Mouse (Mus musculus): Measurements from ENCODE around the gene Slc15a3. TPM values are rescaled to one million over a fixed set of nuclear protein-coding genes. Genes with fewer than 3 reads are reported as not detected.
A peak's percentile ranks its signal among the peaks of the same experiment; 100 is the strongest.

Gene Slc15a3
- polyA plus RNA-seq, 1 experiment from 2014 or later, result 0.54 TPM

- no peak for DNase-seq
- ATAC-seq (ENCODE audit: low FRiP score, low TSS enrichment), result no peak
- H3K4me3 ChIP-seq (replicated peaks; ENCODE audit: low read depth, low read length), result no peak overlapping the region
- no peak overlapping the region for H3K27ac ChIP-seq (replicated peaks; ENCODE audit: low read depth, low read length)
- no peak overlapping the region for H3K4me2 ChIP-seq (ENCODE audit: low read length)
- H3K9me3 ChIP-seq (ENCODE audit: control insufficient read depth, low read length), result no peaks in the 10 kb centered on the region
- H3K4me1 ChIP-seq (ENCODE audit: control insufficient read depth, insufficient read depth, low read length), result no peaks in the 10 kb centered on the region
- no peaks in the 10 kb centered on the region for H3K27me3 ChIP-seq (ENCODE audit: control insufficient read depth, insufficient read depth, low read length)
- H3K36me3 ChIP-seq (ENCODE audit: control insufficient read depth, insufficient read depth, low read length), result no peaks in the 10 kb centered on the region
- no peak overlapping the region for H3K9ac ChIP-seq (replicated peaks; ENCODE audit: low read length)
- WGBS, result 54% methylated on average over 3 of the region's 3 CpGs
These were observed 8.0 kb downstream of the Slc15a3 start for GRCm38 (mm10) chr19:10847311-10848087.

DNA sequence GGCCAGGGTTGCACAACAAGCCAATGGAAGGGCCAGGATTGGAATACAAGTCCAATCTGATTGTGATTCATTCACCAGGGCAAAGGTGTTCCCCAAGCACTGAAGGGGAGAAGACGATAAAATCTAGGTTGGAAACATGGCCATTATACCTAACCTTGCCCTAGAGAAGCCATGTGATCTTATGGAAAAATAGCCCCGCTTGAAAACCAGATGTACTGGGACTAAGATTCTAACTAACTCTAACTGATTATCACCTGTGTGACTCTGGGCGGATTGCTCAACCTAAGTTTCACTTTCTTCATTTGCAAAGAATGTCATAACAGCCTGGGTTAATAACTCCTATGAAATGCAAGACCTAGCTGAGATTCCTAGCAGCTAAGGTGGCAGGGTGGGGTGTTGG, 15.9 kb downstream of the Slc15a3 start:
- no peak overlapping the region for H3K27ac ChIP-seq (replicated peaks; ENCODE audit: low read depth, low read length)
- WGBS, result 95% methylated on average over 3 of the region's 3 CpGs
- no peaks in the 10 kb centered on the region for H3K27me3 ChIP-seq (ENCODE audit: control insufficient read depth, insufficient read depth, low read length)
- no peak overlapping the region for H3K4me2 ChIP-seq (ENCODE audit: low read length)
- DNase-seq (no peak), ATAC-seq (ENCODE audit: low FRiP score, low TSS enrichment) (no peak)
- H3K4me3 ChIP-seq (replicated peaks; ENCODE audit: low read depth, low read length), result no peak overlapping the region
- no peaks in the 10 kb centered on the region for H3K4me1 ChIP-seq (ENCODE audit: control insufficient read depth, insufficient read depth, low read length)
- peaks cover 49% of the 10 kb centered on the region for H3K36me3 ChIP-seq (ENCODE audit: control insufficient read depth, insufficient read depth, low read length)
- H3K9me3 ChIP-seq (ENCODE audit: control insufficient read depth, low read length), result no peaks in the 10 kb centered on the region
- no peak overlapping the region for H3K9ac ChIP-seq (replicated peaks; ENCODE audit: low read length)

- Histone ChIP-seq H3K4me2 (ENCODE audit: low read length) (no peak overlapping the region), H3K36me3 (ENCODE audit: control insufficient read depth, insufficient read depth, low read length) (peaks cover 60% of the 10 kb centered on the region), H3K9me3 (ENCODE audit: control insufficient read depth, low read length) (no peaks in the 10 kb centered on the region), H3K4me1 (ENCODE audit: control insufficient read depth, insufficient read depth, low read length) (no peaks in the 10 kb centered on the region), H3K27me3 (ENCODE audit: control insufficient read depth, insufficient read depth, low read length) (no peaks in the 10 kb centered on the region), H3K27ac (replicated peaks; ENCODE audit: low read depth, low read length) (no peak overlapping the region), H3K9ac (replicated peaks; ENCODE audit: low read length) (no peak overlapping the region), H3K4me3 (replicated peaks; ENCODE audit: low read depth, low read length) (no peak overlapping the region)
- ATAC-seq (ENCODE audit: low FRiP score, low TSS enrichment), result 0 out of 2 replicates have a peak, but pooled peaks have one; percentile 1
- WGBS, result 56% methylated on average over 2 of the region's 2 CpGs
- DNase-seq, result no peak
These were observed 17.0 kb downstream of the Slc15a3 start for GRCm38 (mm10) chr19:10856520-10856919.

DNA sequence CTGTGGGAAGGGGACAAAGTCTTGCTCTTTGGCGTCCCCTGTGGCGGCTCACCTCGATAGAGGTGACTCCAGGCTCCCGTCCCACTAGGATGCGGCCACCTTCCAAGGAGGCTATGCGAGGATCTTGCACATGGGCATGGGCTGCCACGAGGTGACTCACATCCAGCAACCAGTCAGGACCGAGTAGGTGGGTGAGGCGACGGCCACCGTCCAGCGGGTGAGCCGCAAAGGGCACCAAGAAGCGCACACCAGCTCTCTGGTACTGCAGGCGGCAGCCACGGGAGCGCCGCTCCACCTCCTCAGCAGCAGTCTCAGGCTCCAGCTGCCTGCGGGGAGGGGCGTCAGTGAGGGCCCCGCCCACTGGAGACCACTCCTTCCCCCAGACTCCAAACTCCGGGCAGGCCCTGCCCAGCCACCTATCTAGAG, 20.6 kb downstream of the Slc15a3 start:
- Histone ChIP-seq H3K9ac (replicated peaks; ENCODE audit: low read length) (no peak overlapping the region), H3K9me3 (ENCODE audit: control insufficient read depth, low read length) (no peaks in the 10 kb centered on the region), H3K27ac (replicated peaks; ENCODE audit: low read depth, low read length) (no peak overlapping the region), H3K36me3 (ENCODE audit: control insufficient read depth, insufficient read depth, low read length) (peaks cover 95% of the 10 kb centered on the region), H3K4me3 (replicated peaks; ENCODE audit: low read depth, low read length) (no peak overlapping the region), H3K4me1 (ENCODE audit: control insufficient read depth, insufficient read depth, low read length) (no peaks in the 10 kb centered on the region), H3K4me2 (ENCODE audit: low read length) (no peak overlapping the region), H3K27me3 (ENCODE audit: control insufficient read depth, insufficient read depth, low read length) (no peaks in the 10 kb centered on the region)
- DNase-seq (no peak), ATAC-seq (ENCODE audit: low FRiP score, low TSS enrichment) (no peak)
- WGBS, result 50% methylated on average over 22 of the region's 22 CpGs

DNA sequence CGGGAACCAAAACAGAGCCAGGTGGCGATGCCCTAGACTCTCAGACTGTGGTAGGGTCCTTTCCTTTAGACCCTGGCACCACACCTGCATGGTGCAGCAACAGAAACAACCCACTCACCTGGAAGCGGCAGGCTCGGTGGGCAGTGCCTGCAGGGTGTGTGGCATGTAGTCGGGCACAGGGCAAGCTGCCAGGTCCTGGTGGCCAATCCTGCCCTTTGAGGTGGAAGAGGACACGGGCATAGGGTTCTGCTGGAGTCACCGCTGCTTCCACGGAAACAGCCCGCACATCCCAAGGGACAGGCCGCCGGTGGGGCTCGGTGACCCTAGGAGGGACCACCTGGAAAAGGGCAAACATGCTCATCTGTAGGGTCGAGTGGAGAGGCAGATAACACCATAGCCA, 26.8 kb downstream of the Slc15a3 start:
- Histone ChIP-seq H3K27me3 (ENCODE audit: control insufficient read depth, insufficient read depth, low read length) (no peaks in the 10 kb centered on the region), H3K9ac (replicated peaks; ENCODE audit: low read length) (no peak overlapping the region), H3K27ac (replicated peaks; ENCODE audit: low read depth, low read length) (no peak overlapping the region), H3K4me3 (replicated peaks; ENCODE audit: low read depth, low read length) (no peak overlapping the region), H3K4me2 (ENCODE audit: low read length) (no peak overlapping the region), H3K9me3 (ENCODE audit: control insufficient read depth, low read length) (no peaks in the 10 kb centered on the region), H3K36me3 (ENCODE audit: control insufficient read depth, insufficient read depth, low read length) (peaks cover 60% of the 10 kb centered on the region), H3K4me1 (ENCODE audit: control insufficient read depth, insufficient read depth, low read length) (peaks cover 21% of the 10 kb centered on the region)
- DNase-seq (no peak), ATAC-seq (ENCODE audit: low FRiP score, low TSS enrichment) (no peak)
- 93% methylated on average over 13 of the region's 13 CpGs for WGBS

- DNase-seq, result no peak
- peaks cover 60% of the 10 kb centered on the region for H3K36me3 ChIP-seq (ENCODE audit: control insufficient read depth, insufficient read depth, low read length)
- 0 out of 2 replicates have a peak overlapping the region, but pooled peaks have one; percentile 86 for H3K27ac ChIP-seq (replicated peaks; ENCODE audit: low read depth, low read length)
- H3K9ac ChIP-seq (replicated peaks; ENCODE audit: low read length), result peak overlapping the region; percentile 81
- no peaks in the 10 kb centered on the region for H3K27me3 ChIP-seq (ENCODE audit: control insufficient read depth, insufficient read depth, low read length)
- WGBS, result 29% methylated on average over 5 of the region's 5 CpGs
- H3K4me1 ChIP-seq (ENCODE audit: control insufficient read depth, insufficient read depth, low read length), result peaks cover 21% of the 10 kb centered on the region
- peak overlapping the region; percentile 97 for H3K4me3 ChIP-seq (replicated peaks; ENCODE audit: low read depth, low read length)
- no peaks in the 10 kb centered on the region for H3K9me3 ChIP-seq (ENCODE audit: control insufficient read depth, low read length)
- no peak for ATAC-seq (ENCODE audit: low FRiP score, low TSS enrichment)
- peak overlapping the region; percentile 78 for H3K4me2 ChIP-seq (ENCODE audit: low read length)
These were observed 28.6 kb downstream of the Slc15a3 start for GRCm38 (mm10) chr19:10867946-10868622.

DNA sequence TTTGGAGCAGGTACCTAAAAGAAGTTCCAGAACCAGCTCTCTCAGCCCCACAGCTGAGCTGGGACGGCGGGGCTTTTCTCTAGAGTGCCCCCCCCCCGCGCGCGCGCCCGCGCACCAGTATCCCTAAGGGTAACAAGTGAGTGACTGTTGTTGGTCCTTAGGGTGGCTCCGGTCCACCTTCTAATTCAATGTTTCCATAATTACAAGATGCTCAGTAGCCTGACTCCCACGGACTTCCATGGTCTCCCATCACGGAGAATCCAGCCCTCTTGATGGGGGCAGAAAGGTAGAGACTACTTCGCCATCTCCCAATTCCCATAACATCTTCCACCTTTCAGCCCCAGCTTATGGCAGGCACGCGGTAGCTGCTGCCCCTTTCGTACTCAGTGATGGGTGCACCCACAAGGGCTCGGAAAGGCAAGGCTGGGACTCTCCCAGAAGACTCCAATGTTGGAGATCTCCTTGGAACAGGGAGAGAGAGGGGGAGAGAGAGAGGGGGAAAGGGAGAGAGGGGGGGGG, 29.2 kb downstream of the Slc15a3 start:
- no peaks in the 10 kb centered on the region for H3K27me3 ChIP-seq (ENCODE audit: control insufficient read depth, insufficient read depth, low read length)
- peak overlapping the region; percentile 81 for H3K9ac ChIP-seq (replicated peaks; ENCODE audit: low read length)
- DNase-seq (peak; percentile 54), ATAC-seq (ENCODE audit: low FRiP score, low TSS enrichment) (peak; percentile 21; the same call in 1 of the 2 replicates)
- H3K4me2 ChIP-seq (ENCODE audit: low read length), result peak overlapping the region; percentile 78
- H3K4me1 ChIP-seq (ENCODE audit: control insufficient read depth, insufficient read depth, low read length), result peaks cover 21% of the 10 kb centered on the region
- H3K36me3 ChIP-seq (ENCODE audit: control insufficient read depth, insufficient read depth, low read length), result peaks cover 60% of the 10 kb centered on the region
- peak overlapping the region; percentile 86 for H3K27ac ChIP-seq (replicated peaks; ENCODE audit: low read depth, low read length)
- under 1% methylated on average over 17 of the region's 17 CpGs for WGBS
- peak overlapping the region; percentile 97 for H3K4me3 ChIP-seq (replicated peaks; ENCODE audit: low read depth, low read length)
- no peaks in the 10 kb centered on the region for H3K9me3 ChIP-seq (ENCODE audit: control insufficient read depth, low read length)

- Histone ChIP-seq H3K9ac (replicated peaks; ENCODE audit: low read length) (peak overlapping the region; percentile 81), H3K4me1 (ENCODE audit: control insufficient read depth, insufficient read depth, low read length) (peaks cover 21% of the 10 kb centered on the region), H3K4me2 (ENCODE audit: low read length) (peak overlapping the region; percentile 78), H3K27ac (replicated peaks; ENCODE audit: low read depth, low read length) (peak overlapping the region; percentile 86), H3K9me3 (ENCODE audit: control insufficient read depth, low read length) (no peaks in the 10 kb centered on the region), H3K4me3 (replicated peaks; ENCODE audit: low read depth, low read length) (peak overlapping the region; percentile 97), H3K27me3 (ENCODE audit: control insufficient read depth, insufficient read depth, low read length) (no peaks in the 10 kb centered on the region), H3K36me3 (ENCODE audit: control insufficient read depth, insufficient read depth, low read length) (peaks cover 60% of the 10 kb centered on the region)
- under 1% methylated on average over 40 of the region's 43 CpGs for WGBS
- DNase-seq (peak; percentile 94), ATAC-seq (ENCODE audit: low FRiP score, low TSS enrichment) (peak; percentile 93)
These were observed 29.8 kb downstream of the Slc15a3 start for GRCm38 (mm10) chr19:10869241-10869885.

All from midbrain, embryonic 14.5 days (tissue).